Mouse (Mus musculus): Measurements from ENCODE around the gene Synrg.

DNA sequence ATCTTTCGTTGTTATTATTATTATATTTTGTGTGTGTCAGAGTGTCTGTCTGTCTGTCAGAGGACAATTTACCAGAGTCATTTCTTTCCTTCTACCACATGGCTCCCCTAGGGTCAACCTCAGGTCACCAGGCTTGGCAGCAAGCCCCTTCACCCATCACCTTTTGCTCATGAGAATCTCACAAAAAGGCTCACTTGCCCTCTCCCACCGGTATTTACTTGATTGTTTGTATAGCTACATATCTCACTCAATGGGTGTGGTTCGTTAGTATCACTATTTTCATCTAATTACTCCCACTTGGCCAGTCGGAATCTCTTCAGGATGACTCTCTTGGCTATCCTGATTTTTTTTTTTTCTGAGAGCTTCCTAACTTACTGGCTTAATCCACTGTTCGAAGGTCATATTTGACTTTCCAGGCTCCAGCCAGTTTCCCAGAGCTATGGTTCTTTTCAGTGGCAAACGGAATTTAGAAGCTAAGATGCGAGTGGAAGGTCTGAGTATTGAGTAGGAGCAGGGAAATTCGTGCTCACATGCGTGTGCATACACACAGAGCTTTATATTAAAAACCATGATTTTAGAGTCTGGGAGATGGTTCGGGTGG lies 31.6 kb upstream of the Synrg start:
- TF ChIP-seq CTCF (IDR thresholded peaks at IDR 0.05; ENCODE audit: control insufficient read depth, insufficient read depth, insufficient read length) (no peak), USF1 (IDR thresholded peaks at IDR 0.05; ENCODE audit: low read depth) (no peak), MAX (IDR thresholded peaks at IDR 0.05) (no peak), MYOD1 (IDR thresholded peaks at IDR 0.05; ENCODE audit: control insufficient read depth, insufficient read length, low read depth) (no peak)
